Mouse (Mus musculus) C2C12 (cell line): ENCODE measurements at regions not wholly inside any gene's neighbourhood (a gene's known extent, or its start where the extent isn't known, plus 50 kb on each side); places are given as distances from the start of the nearest gene placed in this dataset.

Source experiments
- CEBPB ChIP-seq: IDR thresholded peaks from one replicate; pipeline ENCODE4 v1.6.1; 2011; ENCODE audit warnings: low read depth, mild to moderate bottlenecking, control low read depth, moderate library complexity
- CTCF ChIP-seq: IDR thresholded peaks from one replicate; pipeline ENCODE4 v1.5.1; 2011; ENCODE audit not compliant: control insufficient read depth, insufficient read depth, insufficient read length
- MAX ChIP-seq: IDR thresholded peaks from one replicate; pipeline ENCODE4 v1.6.1; 2011; ENCODE audit warnings: mild to moderate bottlenecking, control low read depth
- MYOD1 ChIP-seq: IDR thresholded peaks from one replicate; pipeline ENCODE4 v1.6.1; 2011; ENCODE audit warnings: low read depth; ENCODE audit not compliant: control insufficient read depth, insufficient read length
- USF1 ChIP-seq: IDR thresholded peaks from one replicate; pipeline ENCODE4 v1.6.1; 2011; ENCODE audit warnings: low read depth, mild to moderate bottlenecking, control low read depth, moderate library complexity

DNA sequence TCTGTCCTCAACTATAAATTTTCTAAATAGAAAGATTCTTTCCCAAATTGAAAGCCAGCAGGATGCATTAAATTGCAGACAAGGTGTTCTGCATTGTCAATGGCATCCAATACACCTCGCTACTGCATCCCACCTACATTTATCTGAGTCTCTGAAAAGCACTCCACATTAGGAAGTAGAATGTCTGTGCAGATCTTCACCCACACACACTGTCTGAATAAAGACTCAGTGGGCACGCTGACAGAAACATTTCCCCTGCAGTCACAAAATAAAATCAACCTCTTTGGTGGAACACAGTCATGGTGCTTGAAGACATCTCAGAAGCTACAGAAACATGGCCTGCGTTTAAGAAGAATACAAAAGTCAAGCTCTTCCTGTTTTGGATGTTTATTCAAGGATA, 449.0 kb downstream of the Tmem135 start:
- TF ChIP-seq CTCF (no peak), MAX (no peak), CEBPB (no peak), MYOD1 (no peak), USF1 (no peak)
